Mouse (Mus musculus) thymus, postnatal 14 days (tissue): ENCODE measurements around the gene Rln1.

Experiments
- DNase-seq: peaks from one replicate; pipeline ENCODE4 v3.0.0; 2021

Rln1 gene

DNA sequence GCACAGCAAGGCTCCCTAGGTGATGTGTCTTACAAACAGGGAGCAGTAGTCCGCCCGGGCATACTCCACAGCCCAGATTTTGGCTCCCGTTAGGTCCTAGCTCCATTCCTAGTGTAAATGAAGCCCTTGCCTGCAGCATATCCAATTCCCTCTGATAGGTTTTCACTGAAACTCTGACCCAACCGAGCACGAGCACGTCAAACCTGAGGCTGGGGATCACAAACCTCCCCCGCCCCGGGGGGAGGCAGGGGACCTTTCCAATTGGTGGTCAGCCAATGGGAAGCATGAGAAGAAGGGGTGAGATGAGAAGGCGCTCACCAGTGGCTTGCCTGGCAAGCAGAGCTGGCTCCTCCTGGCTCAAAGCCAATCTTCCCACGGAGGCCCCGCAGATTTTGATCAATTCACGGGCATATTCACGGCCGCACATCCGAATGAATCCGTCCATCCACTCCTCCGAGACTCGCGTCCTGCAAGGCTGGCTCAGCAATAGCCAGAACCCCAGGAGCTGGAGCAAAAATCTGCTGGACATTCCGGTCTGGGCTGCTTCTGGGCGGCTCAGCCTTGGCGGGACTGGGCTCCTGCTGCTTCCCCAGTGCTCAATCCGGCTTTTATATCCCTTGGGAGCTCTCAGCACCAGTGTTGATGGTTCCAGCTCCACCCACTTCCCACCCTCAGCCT is at the start of gene Rln1:
TSS of gene Rln1 (minus strand) at position 603 of the 678 bp plus-strand sequence.
- no peak for DNase-seq

DNA sequence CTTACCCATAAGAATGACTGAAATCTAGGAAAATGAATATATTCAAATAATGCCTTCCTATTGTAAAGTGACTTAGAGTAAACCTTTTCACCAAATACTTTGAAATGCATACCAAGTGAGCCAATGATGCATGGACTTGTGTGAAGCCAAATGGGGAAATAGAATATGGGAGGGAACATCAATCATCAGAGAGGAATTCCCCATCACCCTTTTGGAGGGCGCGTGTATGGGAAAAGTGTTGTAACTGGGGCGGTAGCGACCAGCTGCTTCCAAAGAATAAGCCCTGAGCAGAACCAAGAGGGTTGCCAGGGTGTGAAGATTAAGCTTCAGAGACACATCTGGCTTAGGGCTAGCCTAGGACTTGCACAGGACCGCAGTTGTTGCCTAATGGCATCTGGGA is 48.9 kb upstream of the Rln1 start:
- DNase-seq: no peak

DNA sequence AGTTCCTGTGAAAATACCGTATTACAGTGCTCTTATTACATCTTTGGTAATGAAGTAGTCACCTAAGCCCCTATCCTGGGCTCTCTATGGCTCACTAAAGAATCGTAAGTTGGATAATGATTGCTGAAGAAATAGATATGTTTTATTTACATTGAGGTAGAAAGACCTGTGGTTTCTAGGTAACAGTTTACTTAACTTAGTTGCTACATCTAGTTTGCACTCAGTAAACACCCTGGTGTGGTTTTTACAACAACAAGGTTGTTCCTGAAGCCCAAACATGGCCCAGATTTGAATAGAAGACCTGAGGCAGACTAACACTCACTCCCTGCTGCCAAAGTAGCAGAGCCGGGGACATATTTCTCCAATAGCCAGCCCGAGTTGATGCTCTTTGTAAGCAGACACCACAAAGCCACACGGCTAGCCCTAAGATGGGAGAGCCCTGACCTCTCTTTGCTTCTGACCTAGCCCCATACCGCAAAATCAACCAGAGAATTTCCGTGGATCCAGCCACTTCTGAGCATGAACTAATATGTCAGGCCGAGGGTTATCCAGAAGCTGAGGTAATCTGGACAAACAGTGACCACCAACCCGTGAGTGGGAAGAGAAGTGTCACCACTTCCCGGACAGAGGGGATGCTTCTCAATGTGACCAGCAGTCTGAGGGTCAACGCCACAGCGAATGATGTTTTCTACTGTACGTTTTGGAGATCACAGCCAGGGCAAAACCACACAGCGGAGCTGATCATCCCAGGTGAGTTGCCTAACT is 45.6 kb upstream of the Rln1 start:
- DNase-seq: no peak

DNA sequence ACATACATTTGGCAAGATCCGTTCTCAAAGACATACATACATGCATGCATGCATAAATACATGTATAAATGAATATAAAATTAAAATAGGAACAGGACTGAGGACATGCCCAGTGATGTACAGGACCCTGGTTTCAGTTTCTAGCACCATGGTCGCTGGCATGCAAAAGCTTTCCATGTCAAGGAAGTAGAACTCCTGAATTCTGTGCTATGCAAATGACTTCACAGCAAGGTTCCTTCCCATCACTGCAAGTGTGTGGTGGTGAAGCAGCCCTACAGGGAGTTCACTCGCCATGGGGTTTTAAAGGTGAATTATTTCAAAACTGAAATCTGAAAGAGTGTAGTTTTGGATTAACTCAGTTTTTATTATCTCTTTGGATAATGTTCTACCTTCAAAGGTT is 41.9 kb upstream of the Rln1 start:
- no peak for DNase-seq

DNA sequence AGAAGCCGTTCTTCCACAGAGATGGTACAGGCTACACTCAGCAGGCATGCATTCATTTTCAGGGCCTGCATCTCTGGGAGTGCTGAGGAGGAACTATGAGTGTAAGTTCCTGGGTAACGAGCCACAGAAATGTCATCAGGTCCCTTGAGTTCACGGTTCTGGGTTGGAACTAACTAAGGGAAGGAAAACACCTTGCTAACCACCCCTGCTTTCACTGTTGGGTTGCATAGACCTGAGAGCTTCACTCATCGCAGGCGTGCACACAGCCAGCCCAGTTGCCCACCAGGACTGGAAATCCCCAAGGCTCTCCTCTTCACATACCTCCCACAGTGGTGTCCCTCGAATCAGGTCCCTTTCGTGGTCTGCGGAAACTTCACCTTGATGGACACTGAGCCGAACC is 40.5 kb upstream of the Rln1 start:
- DNase-seq: no peak

DNA sequence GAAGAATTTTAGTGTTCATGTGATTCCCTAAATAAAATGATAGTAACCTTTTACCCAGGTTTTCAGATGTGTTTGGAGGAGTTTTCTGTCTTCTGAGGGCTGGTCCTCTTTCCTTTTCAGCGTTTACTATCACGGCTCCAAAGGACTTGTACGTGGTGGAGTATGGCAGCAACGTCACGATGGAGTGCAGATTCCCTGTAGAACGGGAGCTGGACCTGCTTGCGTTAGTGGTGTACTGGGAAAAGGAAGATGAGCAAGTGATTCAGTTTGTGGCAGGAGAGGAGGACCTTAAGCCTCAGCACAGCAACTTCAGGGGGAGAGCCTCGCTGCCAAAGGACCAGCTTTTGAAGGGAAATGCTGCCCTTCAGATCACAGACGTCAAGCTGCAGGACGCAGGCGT is 39.0 kb upstream of the Rln1 start:
- DNase-seq: no peak

DNA sequence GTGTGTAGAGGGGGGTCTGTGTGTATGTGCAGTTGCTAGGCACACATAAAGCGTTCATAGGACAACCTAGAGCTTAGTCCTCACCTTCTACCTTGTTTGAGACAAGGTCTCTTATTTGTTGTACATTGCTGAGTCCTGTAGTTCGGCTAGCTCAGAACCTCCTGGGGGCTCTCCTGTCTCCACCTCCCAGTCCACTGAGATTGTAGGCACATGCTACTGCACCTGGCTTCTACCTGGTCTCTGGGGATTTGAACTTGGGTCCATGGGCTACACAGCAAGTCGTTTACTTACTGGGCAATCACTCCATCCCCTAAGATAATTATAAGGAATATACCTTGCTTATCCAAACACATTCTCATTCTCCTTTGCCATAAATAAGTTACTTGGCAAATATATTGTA is 38.2 kb upstream of the Rln1 start:
- DNase-seq: no peak

DNA sequence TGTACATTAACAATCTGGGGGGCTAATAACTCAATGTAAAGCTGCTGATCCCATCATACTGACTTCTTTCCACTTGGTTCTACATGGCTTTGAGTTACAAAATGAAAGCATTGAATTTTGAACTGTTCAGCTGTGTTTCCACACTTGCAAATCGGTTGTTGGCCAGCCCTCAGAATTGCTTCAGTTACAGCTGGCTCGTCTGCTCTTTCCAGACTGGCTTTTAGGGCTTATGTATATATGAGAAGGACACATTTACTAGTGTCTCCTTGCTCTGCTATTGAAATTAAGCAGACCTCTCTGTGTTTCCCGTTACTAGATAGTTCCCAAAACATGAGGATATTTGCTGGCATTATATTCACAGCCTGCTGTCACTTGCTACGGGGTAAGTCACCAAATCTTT is 37.7 kb upstream of the Rln1 start:
- DNase-seq: no peak

DNA sequence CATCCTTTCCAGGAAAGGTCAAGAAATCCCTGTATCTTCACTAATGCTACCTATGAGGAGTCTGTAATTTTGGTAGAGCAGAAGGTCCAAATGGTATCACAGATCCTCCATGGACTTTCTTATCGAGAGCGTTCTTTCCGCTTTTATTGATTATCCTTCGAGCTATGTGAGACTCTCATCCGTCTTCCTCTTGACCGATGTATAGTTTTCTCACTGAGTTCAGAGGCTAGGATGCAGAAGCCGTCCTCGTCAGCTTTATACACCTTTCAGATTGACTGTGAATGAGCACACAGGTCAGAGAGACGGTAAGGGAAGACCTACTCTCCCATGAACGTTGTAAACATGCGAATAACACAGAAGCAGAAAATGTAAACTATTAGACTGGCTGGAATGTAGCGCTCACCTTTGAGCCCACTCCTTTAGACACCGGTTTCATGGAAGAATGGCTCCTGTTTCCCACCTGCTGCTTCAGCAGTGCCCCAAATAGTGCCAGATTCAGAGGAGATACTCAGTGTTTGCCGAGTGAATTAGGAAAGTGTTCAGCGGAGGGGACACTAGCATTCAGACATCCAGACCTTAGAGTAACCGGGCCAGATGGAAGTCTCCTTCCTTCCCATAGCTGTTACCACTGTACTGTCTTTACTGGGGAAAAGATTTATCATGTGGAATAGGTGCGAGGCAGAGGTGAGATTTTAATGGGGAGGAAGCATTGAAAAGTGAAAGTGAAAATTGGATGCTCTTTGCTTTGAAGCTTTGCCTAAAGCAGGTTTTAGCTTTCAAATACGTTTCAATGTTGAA is 37.0 kb upstream of the Rln1 start:
- DNase-seq: no peak

DNA sequence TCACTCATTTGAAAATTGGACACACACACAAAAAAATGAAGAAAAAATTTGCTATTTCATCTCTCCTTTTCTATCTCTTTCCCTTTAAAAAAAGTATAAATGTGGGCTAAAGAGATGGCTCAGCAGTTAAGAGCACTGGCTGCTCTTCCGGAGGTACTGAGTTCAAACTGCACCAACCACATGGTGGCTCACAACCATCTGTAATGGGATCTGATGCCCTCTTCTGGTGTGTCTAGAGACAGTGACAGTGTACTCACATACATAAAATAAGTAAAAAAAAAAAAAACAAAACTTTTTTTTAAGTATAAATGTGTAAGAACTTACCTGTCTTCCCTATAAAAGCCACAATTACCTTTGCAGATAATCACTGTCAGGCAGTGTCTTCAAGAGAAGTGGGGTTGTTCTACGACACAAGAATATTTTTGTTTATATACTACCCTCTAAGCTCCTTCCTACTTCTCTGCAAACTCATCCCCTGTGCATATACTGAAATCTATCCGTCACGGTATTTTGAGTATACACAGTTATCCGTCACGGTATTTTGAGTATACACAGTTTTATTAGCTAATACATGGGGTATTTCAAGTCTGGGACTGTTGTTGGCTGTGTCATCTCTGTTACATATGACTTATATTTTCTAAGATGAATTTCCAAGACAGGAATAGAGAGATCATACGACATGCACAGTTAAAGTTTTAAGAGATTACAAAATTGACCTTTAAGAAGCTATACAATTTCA is 36.2 kb upstream of the Rln1 start:
- no peak for DNase-seq

DNA sequence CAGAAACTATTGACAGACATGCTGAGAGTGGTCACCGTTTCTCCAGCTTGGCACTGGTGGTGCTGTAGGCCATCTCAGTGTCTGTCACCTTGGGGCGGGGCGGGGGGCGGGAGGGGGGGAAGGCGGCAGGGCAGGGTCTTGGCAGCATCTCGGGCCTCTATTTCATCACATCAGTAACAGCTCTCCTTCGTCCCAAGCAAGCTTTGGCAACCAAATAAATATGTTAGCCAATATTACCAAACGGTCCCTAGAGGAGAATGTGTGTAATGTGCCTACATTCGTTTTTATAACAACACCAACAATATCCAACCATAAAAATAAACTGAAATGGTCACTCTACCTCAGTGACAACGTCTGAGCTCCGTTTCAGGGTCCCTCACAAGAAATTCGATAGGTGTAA is 35.6 kb upstream of the Rln1 start:
- no peak for DNase-seq

DNA sequence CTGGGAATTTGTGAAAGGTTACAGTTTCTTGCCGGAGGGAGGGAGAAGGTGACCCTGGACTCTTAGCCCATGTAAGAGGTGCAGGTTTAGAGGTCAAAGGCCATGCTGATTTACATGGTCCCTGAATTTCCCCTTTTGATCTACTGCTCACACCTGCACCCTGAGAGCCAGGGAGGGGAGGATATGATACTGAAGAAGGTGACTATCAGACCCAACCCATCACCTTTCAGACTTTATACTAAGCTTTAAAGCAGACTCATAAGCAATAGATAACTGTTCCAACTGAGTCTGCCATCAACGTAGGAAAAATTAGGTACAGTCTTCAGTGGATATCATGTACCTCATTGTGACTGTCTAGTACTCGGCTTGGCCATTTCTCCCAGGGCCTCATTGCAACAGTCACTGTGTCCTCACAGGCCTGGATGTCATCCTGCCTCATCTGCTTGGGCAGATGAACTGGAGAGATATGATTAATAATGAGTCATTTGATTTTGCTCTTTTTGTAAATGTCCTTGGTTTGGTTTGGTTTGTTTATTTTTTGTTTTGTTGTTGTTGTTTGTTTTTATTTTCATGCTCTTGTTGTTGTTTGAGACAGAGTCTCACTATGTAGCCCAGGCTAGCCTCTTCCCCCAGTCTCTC is 34.3 kb upstream of the Rln1 start:
- DNase-seq: no peak

DNA sequence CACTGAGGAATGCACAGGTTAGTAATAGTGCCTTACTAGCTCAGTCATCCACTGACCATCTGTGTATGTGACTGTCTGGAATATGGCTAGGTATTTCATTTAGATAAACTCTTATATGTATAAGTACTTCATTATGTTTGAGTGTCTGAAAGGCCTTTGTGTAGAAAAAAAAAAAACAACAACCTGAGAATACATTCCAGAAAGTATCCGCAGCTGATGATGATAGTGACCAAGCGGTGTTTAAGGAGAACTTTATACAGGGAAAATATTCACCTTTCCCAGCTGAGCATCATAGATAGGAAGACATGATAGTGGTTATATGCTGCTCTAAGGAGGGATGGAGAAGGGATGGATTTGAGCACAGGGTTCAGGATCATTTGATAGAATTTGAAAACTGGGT is 33.6 kb upstream of the Rln1 start:
- no peak for DNase-seq

DNA sequence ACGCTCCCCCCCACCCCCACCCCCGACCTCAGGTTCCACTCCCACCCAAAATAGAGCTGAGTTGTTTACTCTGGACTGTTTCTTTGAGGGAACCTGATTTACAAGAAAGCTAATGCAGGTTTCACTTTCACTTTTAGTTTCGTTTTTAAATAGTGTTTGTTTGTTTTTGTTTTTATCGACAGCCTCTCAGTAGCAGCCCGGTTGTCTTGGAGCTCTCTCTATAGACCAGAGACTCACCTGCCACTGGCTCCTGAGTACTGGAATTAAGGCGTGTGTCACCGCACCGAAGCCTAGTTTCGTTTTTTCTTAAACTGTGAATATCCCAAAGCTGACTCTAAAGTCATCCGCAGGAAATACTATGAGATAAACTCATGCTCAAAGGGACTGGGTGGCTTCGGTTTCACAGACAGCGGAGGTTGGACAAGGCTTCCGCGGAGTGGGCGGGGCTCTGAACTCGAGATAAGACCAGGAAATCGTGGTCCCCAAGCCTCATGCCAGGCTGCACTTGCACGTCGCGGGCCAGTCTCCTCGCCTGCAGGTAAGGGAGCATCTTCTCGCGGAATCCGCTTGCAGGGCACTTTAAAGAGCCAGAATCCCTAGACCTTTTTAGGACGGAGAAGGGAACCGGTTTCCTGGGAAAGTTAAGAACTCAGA is 32.6 kb upstream of the Rln1 start, which contains the start of the genes Plgrkt and Cd274:
TSS of gene Plgrkt (minus strand) at position 422 of the 654 bp plus-strand sequence.
TSS of gene Cd274 (plus strand) at position 487 of the 654 bp plus-strand sequence.
- DNase-seq: peak; percentile 93

DNA sequence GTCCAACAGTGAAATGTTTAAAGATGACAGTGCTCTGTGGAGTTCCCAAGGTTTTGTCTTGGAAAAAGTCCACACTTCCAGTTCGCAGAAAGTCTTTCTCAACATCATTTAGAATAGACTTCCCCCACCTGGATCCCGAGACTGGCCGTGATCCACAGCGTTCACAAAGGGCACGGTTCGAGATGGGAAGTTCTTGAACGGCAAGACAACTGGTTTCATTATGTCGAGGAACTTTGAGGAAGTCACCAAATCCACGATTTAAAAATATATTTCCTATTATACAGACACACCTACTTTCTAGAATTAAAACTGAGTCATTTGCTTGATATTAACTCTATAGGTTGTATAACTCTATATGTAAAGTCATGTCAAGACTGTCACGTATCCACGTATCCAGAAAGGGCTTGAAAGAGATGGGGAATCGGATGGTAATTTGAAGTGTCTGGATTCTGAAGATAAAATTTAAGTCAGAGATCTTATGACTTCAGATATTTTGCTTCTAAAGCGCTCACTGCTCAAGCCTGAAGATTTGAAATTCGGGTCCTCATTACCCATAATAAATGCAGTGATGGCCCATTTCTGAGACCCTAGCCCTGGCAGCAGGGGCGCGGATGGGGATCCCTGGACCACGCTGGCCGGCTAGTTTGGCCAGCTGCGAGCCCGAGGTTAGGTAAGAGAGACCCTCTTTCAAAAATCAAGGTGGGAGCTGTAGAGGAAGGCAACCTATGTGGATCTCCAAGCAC is 31.9 kb upstream of the Rln1 start:
- peak; percentile 28 for DNase-seq

DNA sequence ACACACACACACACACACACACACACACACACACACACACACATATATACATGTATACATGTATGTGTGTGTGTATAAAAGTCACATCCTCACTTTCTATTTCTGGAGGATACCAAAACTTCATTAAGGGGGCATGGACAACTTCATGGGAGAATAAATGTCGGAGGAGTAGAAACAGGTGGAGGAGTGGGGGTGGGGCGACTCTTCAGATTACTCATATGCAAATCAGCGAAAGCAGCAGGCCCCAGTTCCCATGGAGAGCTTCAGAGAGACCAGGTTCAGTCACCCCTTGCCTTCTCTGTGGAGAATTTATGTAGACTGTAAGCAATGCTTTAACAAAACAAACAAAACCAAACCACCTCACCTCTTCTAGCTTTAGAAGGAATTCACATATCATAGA is 30.6 kb upstream of the Rln1 start:
- DNase-seq: peak; percentile 29

DNA sequence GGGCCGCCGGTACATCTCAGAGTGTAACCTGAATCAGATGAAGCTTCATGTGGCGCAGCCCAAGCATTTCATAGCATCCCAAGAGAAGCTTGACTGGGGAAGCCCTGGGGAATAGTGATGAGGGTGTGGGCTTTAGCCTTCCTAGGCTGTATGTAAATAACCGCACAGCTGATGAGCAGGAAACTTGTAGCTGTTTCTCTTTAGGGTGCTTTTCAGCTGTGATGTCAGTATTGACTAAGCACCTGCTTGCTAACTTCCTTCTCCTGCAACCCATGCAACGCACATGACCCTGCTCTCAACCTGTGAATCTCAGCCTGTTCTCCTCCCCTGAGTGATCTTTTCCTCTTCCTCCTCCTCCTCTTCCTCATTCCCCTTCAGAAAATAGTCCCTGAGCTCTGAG is 29.6 kb upstream of the Rln1 start:
- no peak for DNase-seq

DNA sequence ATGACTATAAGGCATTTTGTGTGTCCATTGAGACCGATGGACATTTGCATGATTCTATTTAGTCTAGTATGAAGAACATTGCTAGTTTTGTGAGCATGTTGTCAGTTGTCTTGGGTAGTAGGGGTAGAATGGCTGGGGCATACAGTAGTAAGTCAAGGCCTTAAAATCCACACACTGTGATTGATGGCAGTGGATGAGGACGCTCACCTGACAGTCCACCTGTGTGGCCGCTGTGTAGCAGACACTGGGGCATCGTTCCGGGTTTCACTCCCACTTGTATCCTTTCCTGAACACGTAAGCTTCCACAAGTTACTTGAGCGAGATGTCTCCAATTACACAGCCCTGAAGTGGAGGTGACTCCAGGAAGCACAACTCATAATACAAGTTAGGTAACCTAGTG is 29.1 kb upstream of the Rln1 start:
- DNase-seq: no peak

DNA sequence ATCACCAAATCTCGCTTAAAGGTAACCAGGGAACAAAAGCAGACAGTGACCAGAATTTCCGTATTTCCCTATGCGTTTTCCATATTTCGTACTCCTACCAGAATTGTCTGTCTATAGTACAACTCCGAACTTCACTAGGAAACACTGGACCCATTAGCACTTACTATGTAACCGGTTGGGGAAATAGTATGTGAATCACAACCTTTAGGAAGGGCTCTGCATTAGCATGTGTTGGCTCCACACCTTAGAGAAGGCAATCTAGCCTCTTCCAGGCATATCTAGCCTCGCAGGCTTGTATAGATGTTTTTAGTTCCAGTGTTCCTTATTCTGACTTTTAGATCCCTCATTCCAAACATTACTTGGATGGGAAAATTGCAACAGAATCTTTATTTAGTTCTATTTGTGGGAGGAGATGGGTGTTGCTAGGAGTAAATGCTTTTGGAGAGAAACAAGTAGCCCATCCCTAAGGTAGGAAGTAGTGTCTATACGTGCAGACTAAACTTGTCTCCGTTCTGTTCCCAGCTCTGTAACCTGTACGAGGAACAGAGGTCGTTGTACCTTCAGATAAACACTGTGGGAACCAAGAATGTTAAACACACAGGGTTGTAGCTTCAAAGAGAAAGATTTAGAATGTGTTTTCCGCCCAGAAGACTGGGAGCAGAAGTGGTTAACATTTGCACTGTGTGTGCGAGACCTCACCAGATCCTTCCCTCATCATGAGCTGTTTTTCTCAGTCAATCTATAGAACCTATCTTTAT is 27.9 kb upstream of the Rln1 start:
- DNase-seq: no peak

DNA sequence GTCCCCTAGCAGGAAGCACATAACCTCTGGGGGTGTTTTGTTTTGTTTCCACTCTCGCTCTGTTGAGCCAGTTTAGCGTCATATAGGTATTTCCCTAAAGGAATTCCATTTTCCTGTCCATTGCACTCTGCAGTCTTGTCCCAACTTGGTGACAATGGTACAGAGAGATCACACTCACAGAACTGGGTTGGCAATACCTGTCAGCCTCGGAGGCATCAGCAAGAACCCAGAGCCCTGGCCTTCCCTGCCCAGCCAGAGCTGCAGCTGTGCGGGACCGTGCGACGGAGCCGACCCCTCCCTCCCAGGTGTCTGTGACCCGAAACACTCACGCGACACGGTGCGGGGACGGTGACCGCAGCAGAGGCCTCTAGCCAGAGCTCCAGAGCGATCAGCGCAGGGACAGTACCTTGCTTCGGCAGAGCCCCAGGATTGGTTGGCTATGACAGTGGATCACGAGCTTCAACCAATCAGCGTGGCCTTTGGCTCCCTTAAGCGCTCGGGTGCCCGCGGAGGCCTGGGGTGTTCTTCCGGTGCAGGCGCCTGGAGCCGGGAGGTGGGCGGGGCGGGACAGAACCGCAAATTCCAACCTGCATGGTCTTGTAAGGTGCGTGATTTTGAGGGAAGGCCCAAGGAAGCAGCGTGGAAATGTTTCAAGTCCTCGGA is 27.1 kb upstream of the Rln1 start:
- DNase-seq: peak; percentile 91
